Mouse (Mus musculus) limb, embryonic 15.5 days (tissue): ENCODE data around the gene Olfr1349. TPM values are rescaled to one million over a fixed set of nuclear protein-coding genes. Genes with fewer than 3 reads are reported as not detected.
"Not testable (repeated sequence)": the region's sequence is repeated elsewhere in the genome, so short reads cannot be mapped to it uniquely, and the experiment has no call there.

Experiments used
- ATAC-seq: fragments of 200-750 bp; cut with Nextera tagmentation; 2 replicates; pipeline ENCODE4 v1.8.0; 2017; ENCODE audit warnings: low read depth, moderate TSS enrichment; ENCODE audit not compliant: insufficient number of reproducible peaks, low FRiP score, low TSS enrichment
- H3K27ac ChIP-seq: fragments of 300-500 bp; sonication (generic); 2 replicates; pipeline ENCODE4 v1.5.1; 2015; ENCODE audit warnings: moderate library complexity, mild to moderate bottlenecking, inconsistent platforms
- H3K27me3 ChIP-seq: fragments of 300-500 bp; sonication (generic); 2 replicates; pipeline ENCODE4 v1.6.1; 2015; ENCODE audit warnings: inconsistent platforms
- H3K36me3 ChIP-seq: fragments of 300-500 bp; sonication (generic); 2 replicates; pipeline ENCODE4 v1.6.1; 2015; ENCODE audit warnings: inconsistent platforms
- H3K4me1 ChIP-seq: fragments of 300-500 bp; sonication (generic); 2 replicates; pipeline ENCODE4 v1.6.1; 2015; ENCODE audit warnings: inconsistent platforms
- H3K4me2 ChIP-seq: fragments of 300-500 bp; sonication (generic); 2 replicates; pipeline ENCODE4 v1.6.1; 2015; ENCODE audit warnings: mild to moderate bottlenecking, inconsistent platforms
- H3K4me3 ChIP-seq: fragments of 300-500 bp; sonication (generic); 2 replicates; pipeline ENCODE4 v1.5.1; 2015; ENCODE audit warnings: mild to moderate bottlenecking, inconsistent platforms
- H3K9ac ChIP-seq: fragments of 300-500 bp; sonication (generic); 2 replicates; pipeline ENCODE4 v1.6.1; 2015; ENCODE audit warnings: inconsistent platforms
- H3K9me3 ChIP-seq: fragments of 300-500 bp; sonication (generic); 2 replicates; pipeline ENCODE4 v1.6.1; 2016; ENCODE audit warnings: inconsistent platforms
- WGBS: fragments of 180-500 bp; shearing (Covaris S2); methylation state at CpG from one replicate; pipeline ENCODE4 v1.1.7; 2015; 5-methylcytosine and 5-hydroxymethylcytosine counted together
- polyA plus RNA-seq: library from polyadenylated mRNA; unstranded; fragments of >200 nt; fragmentation: Nextera tagmentation; extraction: Ambion mirVana; gene quantifications from 2 replicates; pipeline ENCODE4 v1.2.1, GENCODE M21; 2015

Gene Olfr1349
- polyA plus RNA-seq, result not detected in 2 replicates

DNA sequence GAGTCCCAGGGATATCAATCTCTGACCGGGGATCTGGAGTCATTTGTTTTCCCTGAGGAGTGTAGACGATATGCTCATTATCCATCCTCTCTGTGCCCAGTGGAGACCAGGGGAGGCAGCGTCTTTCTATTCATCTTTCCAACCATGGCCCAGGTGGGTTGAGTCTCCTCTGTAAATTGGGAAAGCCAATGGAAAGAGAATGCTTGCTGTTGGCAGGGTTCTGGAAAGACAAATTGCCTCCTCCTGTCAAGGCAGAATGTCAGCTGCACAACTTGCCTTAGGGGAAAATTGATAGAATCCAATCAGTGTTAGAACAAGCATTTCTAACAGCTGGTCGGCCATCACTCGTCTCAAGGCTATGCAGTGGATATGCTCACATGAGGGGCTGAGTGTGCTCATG, at the start of gene Olfr1349:
Gene Olfr1349 (minus strand): TSS at position 101 of the 400 bp plus-strand sequence.
- no peak within 1 kb of the TSS for H3K4me2 ChIP-seq
- WGBS, result 82% methylated on average over 5 of the region's 5 CpGs
- H3K36me3 ChIP-seq, result no peaks in the 10 kb centered on the region
- H3K9me3 ChIP-seq, result no peaks in the 10 kb centered on the region
- ATAC-seq, result no peak
- H3K27me3 ChIP-seq, result no peaks in the 10 kb centered on the region
- no peak within 1 kb of the TSS for H3K27ac ChIP-seq
- no peaks in the 10 kb centered on the region for H3K4me1 ChIP-seq
- H3K4me3 ChIP-seq, result no peak within 1 kb of the TSS
- no peak within 1 kb of the TSS for H3K9ac ChIP-seq

GRCm38 (mm10) chr7:6564541-6564940, 41.8 kb upstream of the Olfr1349 start, which contains the start of gene Olfr1350:
Gene Olfr1350, plus strand, starts transcription at chr7:6564841.
- no peaks in the 10 kb centered on the region for H3K9me3 ChIP-seq

GRCm38 (mm10) chr7:6526141-6526540, 3.4 kb upstream of the Olfr1349 start:
- Histone ChIP-seq H3K4me3 (no peak overlapping the region), H3K4me2 (no peak overlapping the region), H3K27ac (no peak overlapping the region), H3K9ac (no peak overlapping the region), H3K9me3 (no peaks in the 10 kb centered on the region), H3K36me3 (no peaks in the 10 kb centered on the region), H3K27me3 (no peaks in the 10 kb centered on the region), H3K4me1 (no peaks in the 10 kb centered on the region)
- no peak for ATAC-seq
- WGBS, result 65% methylated on average over 5 of the region's 5 CpGs

More at GRCm38 (mm10) chr7:6564541-6564940, 41.8 kb upstream of the Olfr1349 start, which contains the start of gene Olfr1350:
- Histone ChIP-seq H3K4me3 (no peak within 1 kb of the TSS), H3K4me1 (no peaks in the 10 kb centered on the region), H3K9ac (no peak within 1 kb of the TSS), H3K4me2 (no peak within 1 kb of the TSS), H3K27ac (no peak within 1 kb of the TSS), H3K27me3 (no peaks in the 10 kb centered on the region), H3K36me3 (no peaks in the 10 kb centered on the region)
- no peak for ATAC-seq

DNA sequence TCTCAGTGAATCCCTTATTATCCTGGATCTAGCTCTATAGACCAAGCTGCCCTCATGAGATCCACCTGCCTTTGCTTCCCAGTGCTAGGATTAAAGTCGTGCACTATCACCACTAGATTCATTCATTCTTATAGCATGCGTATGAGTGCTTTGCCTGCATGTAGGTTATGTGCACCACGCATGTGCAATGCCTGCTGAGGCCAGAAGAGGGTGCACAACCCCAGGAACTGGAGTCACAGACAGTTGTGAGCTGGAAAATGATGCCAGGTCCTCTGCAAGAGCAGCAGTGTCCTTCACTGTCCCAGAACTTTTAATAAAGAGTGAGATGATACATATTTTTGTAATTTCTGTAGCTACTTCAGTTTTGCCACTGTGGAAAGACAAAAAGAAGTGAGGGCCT, 2.3 kb upstream of the Olfr1349 start:
- H3K9me3 ChIP-seq, result no peaks in the 10 kb centered on the region
- H3K4me2 ChIP-seq, result no peak overlapping the region
- H3K36me3 ChIP-seq, result no peaks in the 10 kb centered on the region
- no peak overlapping the region for H3K4me3 ChIP-seq
- no peaks in the 10 kb centered on the region for H3K27me3 ChIP-seq
- H3K9ac ChIP-seq, result no peak overlapping the region
- ATAC-seq, result no peak
- no peaks in the 10 kb centered on the region for H3K4me1 ChIP-seq
- no peak overlapping the region for H3K27ac ChIP-seq
- 57% methylated on average over 3 of the region's 3 CpGs for whole genome bisulfite sequencing

DNA sequence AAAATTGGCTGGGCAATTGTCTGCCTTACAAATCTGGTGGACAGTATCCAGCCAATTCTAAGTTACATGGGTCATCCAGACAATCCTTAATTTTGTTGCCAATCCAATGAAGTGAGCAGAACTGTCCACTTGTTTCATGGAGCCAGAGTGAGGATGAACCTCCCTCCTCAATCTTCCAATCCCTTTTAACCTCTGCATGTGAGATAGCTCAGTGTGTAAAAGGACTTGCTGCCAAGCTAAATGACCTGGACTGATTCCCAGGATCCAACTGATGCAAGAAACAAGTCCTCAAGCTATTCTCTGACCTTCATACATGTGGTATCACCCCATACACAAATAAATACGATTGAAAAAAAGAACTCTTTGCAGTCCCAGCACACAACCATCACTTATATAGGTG, 1.1 kb downstream of the Olfr1349 start:
- H3K4me3 ChIP-seq, result no peak overlapping the region
- 35% methylated on average over 1 of the region's 1 CpGs for WGBS
- no peaks in the 10 kb centered on the region for H3K27me3 ChIP-seq
- no peak for ATAC-seq
- no peak overlapping the region for H3K4me2 ChIP-seq
- H3K36me3 ChIP-seq, result no peaks in the 10 kb centered on the region
- no peak overlapping the region for H3K9ac ChIP-seq
- H3K4me1 ChIP-seq, result no peaks in the 10 kb centered on the region
- H3K9me3 ChIP-seq, result no peaks in the 10 kb centered on the region
- H3K27ac ChIP-seq, result no peak overlapping the region

- H3K4me1 ChIP-seq, result no peaks in the 10 kb centered on the region
- H3K4me2 ChIP-seq, result no peak within 1 kb of the TSS
- no peak for ATAC-seq
- H3K36me3 ChIP-seq, result no peaks in the 10 kb centered on the region
- peaks cover 3% of the 10 kb centered on the region; the same call in 1 of the 2 replicates for H3K9me3 ChIP-seq
- H3K9ac ChIP-seq, result no peak within 1 kb of the TSS
- H3K4me3 ChIP-seq, result no peak within 1 kb of the TSS
- no peak within 1 kb of the TSS for H3K27ac ChIP-seq
- WGBS, result 87% methylated on average over 1 of the region's 1 CpGs
- H3K27me3 ChIP-seq, result no peaks in the 10 kb centered on the region
Measured at GRCm38 (mm10) chr7:6508648-6509047, 14.1 kb downstream of the Olfr1349 start, which contains the start of gene Olfr1348. Gene Olfr1348, minus strand, starts transcription at chr7:6508748.

GRCm38 (mm10) chr7:6499655-6500054, 23.1 kb downstream of the Olfr1349 start, which contains the start of gene Olfr1347:
Gene Olfr1347, minus strand, starts transcription at chr7:6499755.
- Histone ChIP-seq H3K36me3 (no peaks in the 10 kb centered on the region), H3K27ac (no peak within 1 kb of the TSS), H3K4me3 (no peak within 1 kb of the TSS), H3K9ac (no peak within 1 kb of the TSS), H3K27me3 (no peaks in the 10 kb centered on the region), H3K4me2 (no peak within 1 kb of the TSS), H3K4me1 (no peaks in the 10 kb centered on the region), H3K9me3 (peaks cover 5% of the 10 kb centered on the region; the same call in 1 of the 2 replicates)
- no peak for ATAC-seq
- 63% methylated on average over 1 of the region's 1 CpGs for WGBS

- WGBS, result 25% methylated on average over 2 of the region's 2 CpGs
- Histone ChIP-seq H3K4me2 (no peak within 1 kb of the TSS), H3K36me3 (no peaks in the 10 kb centered on the region), H3K9ac (no peak within 1 kb of the TSS), H3K27ac (no peak within 1 kb of the TSS), H3K27me3 (no peaks in the 10 kb centered on the region), H3K9me3 (no peaks in the 10 kb centered on the region), H3K4me3 (no peak within 1 kb of the TSS), H3K4me1 (no peaks in the 10 kb centered on the region)
- ATAC-seq, result no peak
Measured at GRCm38 (mm10) chr7:6486841-6487240, 35.9 kb downstream of the Olfr1349 start, which contains the start of gene Olfr5. Gene Olfr5, minus strand, starts transcription at chr7:6486941.

DNA sequence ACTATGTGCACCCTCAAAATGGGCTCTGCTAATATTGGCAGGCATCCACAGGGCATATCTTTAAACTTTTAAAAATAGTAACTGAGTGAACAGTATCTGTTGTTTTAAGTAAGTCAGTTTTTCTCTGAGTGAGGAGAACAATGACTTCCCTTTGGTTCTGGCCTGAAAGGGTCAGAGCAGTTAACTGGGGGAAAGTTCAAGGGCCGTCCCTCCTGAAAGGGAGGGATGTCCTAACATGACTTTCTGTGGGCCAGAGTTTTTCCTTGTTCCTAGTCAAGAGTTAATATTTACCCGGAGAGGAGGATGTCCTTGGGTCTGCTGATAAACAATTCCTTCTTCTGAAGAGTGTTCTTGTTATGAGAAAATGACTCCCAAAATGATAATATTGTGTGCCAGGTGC, 45.1 kb downstream of the Olfr1349 start:
- WGBS, result 74% methylated on average over 2 of the region's 2 CpGs
- H3K4me2 ChIP-seq, H3K27me3 ChIP-seq, H3K27ac ChIP-seq, H3K4me3 ChIP-seq, ATAC-seq, H3K9ac ChIP-seq, H3K36me3 ChIP-seq, H3K4me1 ChIP-seq, H3K9me3 ChIP-seq: not testable (repeated sequence)

GRCm38 (mm10) chr7:6466951-6467350, 55.8 kb downstream of the Olfr1349 start, which contains the start of gene Olfr1346:
Gene Olfr1346, plus strand, starts transcription at chr7:6467101.
- no peak for ATAC-seq
- Histone ChIP-seq H3K4me2 (no peak within 1 kb of the TSS), H3K9me3 (no peaks in the 10 kb centered on the region), H3K36me3 (no peaks in the 10 kb centered on the region), H3K4me3 (no peak within 1 kb of the TSS), H3K27ac (no peak within 1 kb of the TSS), H3K9ac (no peak within 1 kb of the TSS), H3K4me1 (no peaks in the 10 kb centered on the region), H3K27me3 (no peaks in the 10 kb centered on the region)

Other genes with a start within 250 kb of the Olfr1349 start
- 8.9 and 9.1 TPM in 2 replicates for gene Zfp667, start 236.4 kb downstream of the Olfr1349 start, polyA plus RNA-seq
- gene Zfp583, start 191.7 kb downstream of the Olfr1349 start, polyA plus RNA-seq, result 5.3 and 5.9 TPM in 2 replicates
- 1.9 and 2.1 TPM in 2 replicates for gene Gm3854, start 179.2 kb downstream of the Olfr1349 start, polyA plus RNA-seq
- gene Zfp78, start 159.7 kb downstream of the Olfr1349 start, polyA plus RNA-seq, result 2.9 and 3.3 TPM in 2 replicates
- 7.8 and 9.2 TPM in 2 replicates for gene Zfp28, start 139.7 kb downstream of the Olfr1349 start, polyA plus RNA-seq
- 0.29 and 0.56 TPM in 2 replicates for gene Smim17, start 124.2 kb downstream of the Olfr1349 start, polyA plus RNA-seq
- not detected in 2 replicates for gene Gm20715, start 112.7 kb downstream of the Olfr1349 start, polyA plus RNA-seq
- not detected in 2 replicates for gene Olfr1344, start 84.3 kb downstream of the Olfr1349 start, polyA plus RNA-seq
- gene Olfr1336, start 66.8 kb downstream of the Olfr1349 start, polyA plus RNA-seq, result not detected in 2 replicates
- gene Olfr1346, start 55.8 kb downstream of the Olfr1349 start, polyA plus RNA-seq, result not detected in 2 replicates
- not detected in 2 replicates for gene Olfr5, start 36.0 kb downstream of the Olfr1349 start, polyA plus RNA-seq
- not detected in 2 replicates for gene Olfr1347, start 23.2 kb downstream of the Olfr1349 start, polyA plus RNA-seq
- not detected in 2 replicates for gene Olfr1348, start 14.2 kb downstream of the Olfr1349 start, polyA plus RNA-seq
- not detected in 2 replicates for gene Olfr1350, start 41.9 kb upstream of the Olfr1349 start, polyA plus RNA-seq
- gene Zim1, start 173.5 kb upstream of the Olfr1349 start, polyA plus RNA-seq, result 8.6 and 13.6 TPM in 2 replicates
- gene Peg3, start 207.5 kb upstream of the Olfr1349 start, polyA plus RNA-seq, result 213 and 261 TPM in 2 replicates
- gene Usp29, start 207.6 kb upstream of the Olfr1349 start, polyA plus RNA-seq, result 9.6 and 10.7 TPM in 2 replicates